Mouse (Mus musculus) liver, embryonic 12.5 days (tissue): ENCODE measurements around the gene Yju2. TPM values are rescaled to one million over a fixed set of nuclear protein-coding genes. Genes with fewer than 3 reads are reported as not detected.
A peak's percentile ranks its signal among the peaks of the same experiment; 100 is the strongest.

Experiments used
- ATAC-seq: fragments of 200-750 bp; cut with Nextera tagmentation; 2 replicates; pipeline ENCODE4 v1.8.0; 2017; ENCODE audit warnings: moderate number of reproducible peaks, mild to moderate bottlenecking, moderate library complexity
- H3K27ac ChIP-seq: fragments of 300-500 bp; sonication (generic); 2 replicates; pipeline ENCODE4 v1.5.1; 2016; ENCODE audit warnings: mild to moderate bottlenecking
- H3K27me3 ChIP-seq: fragments of 300-500 bp; sonication (generic); replicated peaks from 2 replicates; pipeline ENCODE4 v1.6.1; 2016; ENCODE audit warnings: mild to moderate bottlenecking, moderate library complexity
- H3K36me3 ChIP-seq: fragments of 300-500 bp; sonication (generic); 2 replicates; pipeline ENCODE4 v1.6.1; 2016; ENCODE audit warnings: mild to moderate bottlenecking, moderate library complexity
- H3K4me1 ChIP-seq: fragments of 300-500 bp; sonication (generic); 2 replicates; pipeline ENCODE4 v1.6.1; 2016
- H3K4me2 ChIP-seq: fragments of 300-500 bp; sonication (generic); 2 replicates; pipeline ENCODE4 v1.6.1; 2016; ENCODE audit warnings: mild to moderate bottlenecking, moderate library complexity
- H3K4me3 ChIP-seq: fragments of 300-500 bp; sonication (generic); 2 replicates; pipeline ENCODE4 v1.5.1; 2016; ENCODE audit warnings: mild to moderate bottlenecking, moderate library complexity
- H3K9ac ChIP-seq: fragments of 300-500 bp; sonication (generic); 2 replicates; pipeline ENCODE4 v1.6.1; 2016; ENCODE audit warnings: mild to moderate bottlenecking, moderate library complexity
- H3K9me3 ChIP-seq: fragments of 300-500 bp; sonication (generic); replicated peaks from 2 replicates; pipeline ENCODE4 v1.6.1; 2016; ENCODE audit warnings: mild to moderate bottlenecking, moderate library complexity
- WGBS: fragments of 180-500 bp; shearing (Covaris S2); methylation state at CpG from one replicate; pipeline ENCODE4 v1.1.7; 2016; ENCODE audit not compliant: insufficient replicate concordance; 5-methylcytosine and 5-hydroxymethylcytosine counted together
- polyA plus RNA-seq: library from polyadenylated mRNA; unstranded; fragments of >200 nt; fragmentation: Nextera tagmentation; extraction: Ambion mirVana; gene quantifications from 2 replicates; pipeline ENCODE4 v1.2.1, GENCODE M21; 2016

The Yju2 gene
- polyA plus RNA-seq, 1 experiment from 2014 or later: 15.6 TPM

- ATAC-seq: peak; percentile 55
Observed at GRCm38 (mm10) chr17:55990278-55990898, 31.5 kb downstream of the Yju2 start.

GRCm38 (mm10) chr17:55996007-55996406, 37.1 kb downstream of the Yju2 start:
- ATAC-seq: no peak
- Histone ChIP-seq H3K27me3 (peaks cover 16% of the 10 kb centered on the region), H3K27ac (no peak overlapping the region)

More at GRCm38 (mm10) chr17:55990278-55990898, 31.5 kb downstream of the Yju2 start:
- Histone ChIP-seq H3K27me3 (peaks cover 36% of the 10 kb centered on the region), H3K4me1 (no peaks in the 10 kb centered on the region), H3K36me3 (no peaks in the 10 kb centered on the region), H3K9me3 (no peaks in the 10 kb centered on the region), H3K4me3 (no peak overlapping the region), H3K4me2 (no peak overlapping the region), H3K27ac (no peak overlapping the region), H3K9ac (no peak overlapping the region)
- WGBS: 59% methylated on average over 8 of the region's 8 CpGs

GRCm38 (mm10) chr17:55999794-56000499, 41.0 kb downstream of the Yju2 start:
- Histone ChIP-seq H3K27me3 (peaks cover 48% of the 10 kb centered on the region), H3K4me2 (peak overlapping the region; percentile 47), H3K27ac (no peak overlapping the region), H3K9ac (no peak overlapping the region), H3K9me3 (0 out of 2 replicates have a peak, but pooled peaks cover 4% of the 10 kb centered on the region), H3K4me1 (peaks cover 10% of the 10 kb centered on the region), H3K4me3 (peak overlapping the region; percentile 7; the same call in 1 of the 2 replicates), H3K36me3 (no peaks in the 10 kb centered on the region)
- ATAC-seq: 0 out of 2 replicates have a peak, but pooled peaks have one; percentile 27
- 8% methylated on average over 30 of the region's 30 CpGs for WGBS

More at GRCm38 (mm10) chr17:55996007-55996406, 37.1 kb downstream of the Yju2 start:
- Histone ChIP-seq H3K4me1 (peaks cover 10% of the 10 kb centered on the region), H3K9ac (no peak overlapping the region), H3K4me3 (no peak overlapping the region), H3K9me3 (no peaks in the 10 kb centered on the region), H3K36me3 (no peaks in the 10 kb centered on the region), H3K4me2 (no peak overlapping the region)
- WGBS: 69% methylated on average over 15 of the region's 15 CpGs

GRCm38 (mm10) chr17:56003000-56003399, 44.1 kb downstream of the Yju2 start:
- H3K4me3 ChIP-seq: no peak overlapping the region
- peaks cover 54% of the 10 kb centered on the region for H3K27me3 ChIP-seq
- no peak for ATAC-seq
- 0 out of 2 replicates have a peak, but pooled peaks cover 4% of the 10 kb centered on the region for H3K9me3 ChIP-seq
- no peaks in the 10 kb centered on the region for H3K36me3 ChIP-seq
- no peak overlapping the region for H3K9ac ChIP-seq
- H3K27ac ChIP-seq: no peak overlapping the region
- no peak overlapping the region for H3K4me2 ChIP-seq
- 61% methylated on average over 3 of the region's 3 CpGs for WGBS
- peaks cover 29% of the 10 kb centered on the region for H3K4me1 ChIP-seq

- Histone ChIP-seq H3K9me3 (0 out of 2 replicates have a peak, but pooled peaks cover 4% of the 10 kb centered on the region), H3K4me3 (no peak within 1 kb of the TSS), H3K4me1 (peaks cover 41% of the 10 kb centered on the region), H3K36me3 (no peaks in the 10 kb centered on the region), H3K27ac (no peak within 1 kb of the TSS), H3K27me3 (peaks cover 49% of the 10 kb centered on the region), H3K4me2 (peak within 1 kb of the TSS; percentile 15; the same call in 1 of the 2 replicates), H3K9ac (no peak within 1 kb of the TSS)
- WGBS: 23% methylated on average over 13 of the region's 13 CpGs
- no peak for ATAC-seq
Observed at GRCm38 (mm10) chr17:56005415-56006061, 46.6 kb downstream of the Yju2 start, which contains the start of the genes Stap2 and Mpnd. TSS of gene Stap2 (minus strand) at chr17:56005584. TSS of gene Mpnd (plus strand) at chr17:56005711.

- Histone ChIP-seq H3K27ac (peak overlapping the region; percentile 12; the same call in 1 of the 2 replicates), H3K4me1 (peaks cover 44% of the 10 kb centered on the region), H3K9me3 (no peaks in the 10 kb centered on the region), H3K27me3 (peaks cover 35% of the 10 kb centered on the region), H3K36me3 (peaks cover 9% of the 10 kb centered on the region), H3K9ac (no peak overlapping the region), H3K4me3 (no peak overlapping the region), H3K4me2 (no peak overlapping the region)
- no peak for ATAC-seq
- WGBS: 51% methylated on average over 10 of the region's 10 CpGs
Observed at GRCm38 (mm10) chr17:56006956-56007355, 48.1 kb downstream of the Yju2 start.

- WGBS: 43% methylated on average over 14 of the region's 14 CpGs
- Histone ChIP-seq H3K9me3 (no peaks in the 10 kb centered on the region), H3K9ac (no peak overlapping the region), H3K27ac (peak overlapping the region; percentile 42), H3K27me3 (peaks cover 32% of the 10 kb centered on the region), H3K4me1 (peaks cover 44% of the 10 kb centered on the region), H3K4me3 (no peak overlapping the region), H3K36me3 (peaks cover 14% of the 10 kb centered on the region), H3K4me2 (peak overlapping the region; percentile 92)
- no peak; the same call in 1 of the 2 replicates for ATAC-seq
Observed at GRCm38 (mm10) chr17:56007444-56008355, 48.8 kb downstream of the Yju2 start.

- H3K27ac ChIP-seq: peak overlapping the region; percentile 80
- WGBS: under 1% methylated on average over 21 of the region's 21 CpGs
- H3K4me2 ChIP-seq: peak overlapping the region; percentile 92
Observed at GRCm38 (mm10) chr17:56008356-56009087, 49.6 kb downstream of the Yju2 start.

GRCm38 (mm10) chr17:56009088-56009961, 50.4 kb downstream of the Yju2 start:
- ATAC-seq: peak; percentile 91
- peaks cover 18% of the 10 kb centered on the region for H3K27me3 ChIP-seq
- H3K9me3 ChIP-seq: no peaks in the 10 kb centered on the region
- peaks cover 28% of the 10 kb centered on the region for H3K36me3 ChIP-seq
- WGBS: under 1% methylated on average over 62 of the region's 62 CpGs
- H3K4me2 ChIP-seq: peak overlapping the region; percentile 92
- peaks cover 44% of the 10 kb centered on the region for H3K4me1 ChIP-seq
- peak overlapping the region; percentile 72 for H3K9ac ChIP-seq
- peak overlapping the region; percentile 73 for H3K4me3 ChIP-seq
- H3K27ac ChIP-seq: peak overlapping the region; percentile 80

More at GRCm38 (mm10) chr17:56008356-56009087, 49.6 kb downstream of the Yju2 start:
- Histone ChIP-seq H3K9me3 (no peaks in the 10 kb centered on the region), H3K27me3 (peaks cover 24% of the 10 kb centered on the region), H3K9ac (peak overlapping the region; percentile 72), H3K36me3 (peaks cover 21% of the 10 kb centered on the region), H3K4me3 (peak overlapping the region; percentile 73), H3K4me1 (peaks cover 44% of the 10 kb centered on the region)
- peak; percentile 82 for ATAC-seq

- 53% methylated on average over 2 of the region's 2 CpGs for WGBS
- no peak for ATAC-seq
- no peak overlapping the region for H3K27ac ChIP-seq
Observed at GRCm38 (mm10) chr17:56009962-56010240, 51.0 kb downstream of the Yju2 start.

More at GRCm38 (mm10) chr17:56009962-56010240, 51.0 kb downstream of the Yju2 start:
- peak overlapping the region; percentile 72 for H3K9ac ChIP-seq
- H3K9me3 ChIP-seq: no peaks in the 10 kb centered on the region
- peaks cover 31% of the 10 kb centered on the region for H3K36me3 ChIP-seq
- H3K4me1 ChIP-seq: peaks cover 44% of the 10 kb centered on the region
- H3K27me3 ChIP-seq: peaks cover 12% of the 10 kb centered on the region
- H3K4me2 ChIP-seq: peak overlapping the region; percentile 92
- peak overlapping the region; percentile 73 for H3K4me3 ChIP-seq
